Mouse (Mus musculus): ENCODE measurements at regions not wholly inside any gene's neighbourhood (a gene's known extent, or its start where the extent isn't known, plus 50 kb on each side); places are given as distances from the start of the nearest gene placed in this dataset.

GRCm38 (mm10) chr13:44573463-44573862 lies 155.8 kb upstream of the Jarid2 start:
- TF ChIP-seq POLR2A (IDR thresholded peaks at IDR 0.05; ENCODE audit: borderline replicate concordance, extremely low read depth, insufficient read depth, insufficient read length, poor library complexity, severe bottlenecking) (no peak), CTCF (IDR thresholded peaks at IDR 0.05; ENCODE audit: borderline replicate concordance, extremely low read depth, insufficient read depth, insufficient read length) (no peak)

Measured in brain, embryonic 14.5 days (tissue).